Mouse (Mus musculus): ENCODE data around the gene Gys1.

- no peak for TF ChIP-seq GATA1 (IDR thresholded peaks at IDR 0.05; ENCODE audit: low read length)
- no peak for TF ChIP-seq TAL1 (IDR thresholded peaks at IDR 0.05; ENCODE audit: low read length)
These were observed 33.0 kb upstream of the Gys1 start for GRCm38 (mm10) chr7:45401521-45402085.

Data from erythroblast, embryonic 14.5 days (primary cell).